Mouse (Mus musculus) cerebellum, adult 11-12 months (tissue): Measurements from ENCODE around the gene Hspa4.
"Not testable (repeated sequence)": the region's sequence is repeated elsewhere in the genome, so short reads cannot be mapped to it uniquely, and the experiment has no call there.

ENCODE experiments used
- DNase-seq: peaks from one replicate; pipeline ENCODE4 v3.0.0; 2022

The Hspa4 gene

GRCm38 (mm10) chr11:53306965-53307364 is 6.7 kb upstream of the Hspa4 start:
- no peak for DNase-seq

GRCm38 (mm10) chr11:53304044-53304840 is 4.0 kb upstream of the Hspa4 start:
- DNase-seq: no peak

- DNase-seq: no peak
Measured at GRCm38 (mm10) chr11:53301167-53301515, 884 bp upstream of the Hspa4 start.

GRCm38 (mm10) chr11:53299551-53300329 is 517 bp downstream of the Hspa4 start:
- peak; percentile 61 for DNase-seq

GRCm38 (mm10) chr11:53297947-53298860 is 2.1 kb downstream of the Hspa4 start:
- no peak for DNase-seq

GRCm38 (mm10) chr11:53296880-53297279 is 3.4 kb downstream of the Hspa4 start:
- DNase-seq: no peak

GRCm38 (mm10) chr11:53294441-53294840 is 5.8 kb downstream of the Hspa4 start:
- DNase-seq: no peak

- no peak for DNase-seq
Measured at GRCm38 (mm10) chr11:53290871-53291270, 9.4 kb downstream of the Hspa4 start.

- DNase-seq: not testable (repeated sequence)
Measured at GRCm38 (mm10) chr11:53290187-53290586, 10.1 kb downstream of the Hspa4 start.

- no peak for DNase-seq
Measured at GRCm38 (mm10) chr11:53285885-53286284, 14.4 kb downstream of the Hspa4 start.

- DNase-seq: no peak
Measured at GRCm38 (mm10) chr11:53278411-53278810, 21.8 kb downstream of the Hspa4 start.

GRCm38 (mm10) chr11:53275358-53275757 is 24.9 kb downstream of the Hspa4 start:
- DNase-seq: no peak

- DNase-seq: no peak
Measured at GRCm38 (mm10) chr11:53273313-53273712, 26.9 kb downstream of the Hspa4 start.

- no peak for DNase-seq
Measured at GRCm38 (mm10) chr11:53269596-53269995, 30.7 kb downstream of the Hspa4 start.

- no peak for DNase-seq
Measured at GRCm38 (mm10) chr11:53260556-53260955, 39.7 kb downstream of the Hspa4 start.

- no peak for DNase-seq
Measured at GRCm38 (mm10) chr11:53260056-53260455, 40.2 kb downstream of the Hspa4 start.

- no peak for DNase-seq
Measured at GRCm38 (mm10) chr11:53259047-53259632, 41.1 kb downstream of the Hspa4 start.

- no peak for DNase-seq
Measured at GRCm38 (mm10) chr11:53256914-53257313, 43.3 kb downstream of the Hspa4 start.

GRCm38 (mm10) chr11:53254926-53255325 is 45.3 kb downstream of the Hspa4 start:
- DNase-seq: peak; percentile 34

- DNase-seq: no peak
Measured at GRCm38 (mm10) chr11:53254428-53254827, 45.8 kb downstream of the Hspa4 start.

GRCm38 (mm10) chr11:53252186-53253119 is 47.8 kb downstream of the Hspa4 start:
- no peak for DNase-seq

- DNase-seq: no peak
Measured at GRCm38 (mm10) chr11:53250796-53251195, 49.5 kb downstream of the Hspa4 start.
